Mouse (Mus musculus) kidney, adult 2 months (tissue): ENCODE data around the gene Met.

Experiments
- CTCF ChIP-seq: fragments of 200-500 bp; conservative IDR thresholded peaks from 2 replicates; pipeline ENCODE4 v1.5.1; 2011; ENCODE audit warnings: low read depth, mild to moderate bottlenecking, control low read depth, low read length, moderate library complexity, mixed read lengths; ENCODE audit not compliant: insufficient read depth, insufficient read length
- POLR2A ChIP-seq: fragments of 200-500 bp; IDR thresholded peaks from one replicate; pipeline ENCODE4 v1.6.1; 2011; ENCODE audit warnings: low read depth, low read length, control low read depth

DNA sequence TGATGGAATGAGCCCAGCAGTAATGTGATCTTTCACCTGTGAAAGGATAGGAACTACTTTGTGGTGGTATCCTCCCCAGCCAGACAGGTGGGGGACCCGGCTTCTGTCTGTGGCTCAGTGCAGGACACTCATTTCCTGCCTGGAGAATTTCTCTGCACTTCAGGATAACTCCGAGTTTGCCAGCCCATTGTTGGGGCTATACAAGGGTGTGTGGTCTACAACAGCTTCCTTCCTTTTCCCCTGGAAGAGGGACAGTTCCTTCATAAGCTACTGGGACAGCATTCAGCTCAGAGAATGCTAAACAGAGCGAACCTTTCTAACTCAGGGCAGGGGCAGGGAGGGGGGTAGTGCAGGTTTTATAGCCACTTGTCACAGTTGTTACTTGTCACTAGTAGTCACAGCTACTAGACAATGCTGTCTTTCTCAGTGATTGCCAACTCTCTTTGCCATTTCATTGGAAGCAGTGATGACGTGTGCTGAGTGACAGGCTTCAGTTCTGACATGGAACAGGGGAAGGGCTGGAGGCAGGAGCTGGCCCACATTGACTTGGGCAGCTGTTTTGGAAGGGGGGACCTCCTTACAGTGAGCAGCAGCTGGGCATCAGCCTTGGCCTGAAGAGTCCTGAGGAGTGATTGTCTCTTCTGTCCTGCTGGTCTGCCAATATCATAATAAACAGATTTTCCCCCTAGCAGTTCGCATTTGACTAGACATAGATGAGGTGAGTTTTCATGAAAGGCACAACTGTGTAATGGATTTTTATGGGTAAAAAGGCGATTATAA lies 66.1 kb downstream of the Met start:
- TF ChIP-seq POLR2A (no peak), CTCF (no peak)
